Mouse (Mus musculus): ENCODE results near the gene Fam50a.
"Not testable (repeated sequence)": the region's sequence is repeated elsewhere in the genome, so short reads cannot be mapped to it uniquely, and the experiment has no call there.

Fam50a gene

GRCm38 (mm10) chrX:74330166-74330930 lies 17.5 kb downstream of the Fam50a start:
- peak; percentile 34 for DNase-seq

GRCm38 (mm10) chrX:74352645-74353466 lies 40.0 kb downstream of the Fam50a start:
- DNase-seq = no peak

GRCm38 (mm10) chrX:74353467-74353770 lies 40.6 kb downstream of the Fam50a start, which contains the start of gene Lage3:
Gene Lage3, minus strand, starts transcription at chrX:74353618.
- peak; percentile 83 for DNase-seq

GRCm38 (mm10) chrX:74357069-74357468 lies 44.2 kb downstream of the Fam50a start:
- not testable (repeated sequence) for DNase-seq

- DNase-seq = no peak
Measured at GRCm38 (mm10) chrX:74359171-74359570, 46.3 kb downstream of the Fam50a start.

- no peak for DNase-seq
Measured at GRCm38 (mm10) chrX:74367512-74367911, 54.7 kb downstream of the Fam50a start.

- DNase-seq = peak; percentile 71
Measured at GRCm38 (mm10) chrX:74368209-74368909, 55.5 kb downstream of the Fam50a start.

Measured in cerebellum, adult 11-12 months (tissue).